Mouse (Mus musculus) myocyte (in vitro differentiated cells): ENCODE results near the gene Sema6c. TPM values are rescaled to one million over a fixed set of nuclear protein-coding genes. Genes with fewer than 3 reads are reported as not detected.
"Not testable (repeated sequence)": the region's sequence is repeated elsewhere in the genome, so short reads cannot be mapped to it uniquely, and the experiment has no call there.

ENCODE experiments used
- H3K27me3 ChIP-seq: one replicate; pipeline ENCODE4 v1.6.1; 2011; ENCODE audit not compliant: control insufficient read depth, insufficient read depth, insufficient read length
- H3K36me3 ChIP-seq: one replicate; pipeline ENCODE4 v1.6.1; 2011; ENCODE audit not compliant: control insufficient read depth, insufficient read depth
- H3K4me2 ChIP-seq: one replicate; pipeline ENCODE4 v1.6.1; 2011; ENCODE audit warnings: low read depth, control low read depth
- H3K4me3 ChIP-seq: one replicate; pipeline ENCODE4 v1.5.1; 2011; ENCODE audit warnings: mild to moderate bottlenecking, control low read depth, moderate library complexity
- H3K79me2 ChIP-seq: one replicate; pipeline ENCODE4 v1.6.1; 2011; ENCODE audit not compliant: control insufficient read depth, insufficient read depth
- H3ac ChIP-seq: one replicate; pipeline ENCODE4 v1.6.1; 2011; ENCODE audit not compliant: control insufficient read depth, insufficient read length
- CEBPB ChIP-seq: IDR thresholded peaks from 2 replicates; pipeline ENCODE4 v1.6.1; 2011; ENCODE audit warnings: mild to moderate bottlenecking, moderate library complexity; ENCODE audit not compliant: poor library complexity, insufficient read depth, severe bottlenecking
- E2F4 ChIP-seq: IDR thresholded peaks from one replicate; pipeline ENCODE4 v1.6.1; 2011; ENCODE audit warnings: mild to moderate bottlenecking, control low read depth, moderate library complexity; ENCODE audit not compliant: insufficient read depth
- MAX ChIP-seq: IDR thresholded peaks from one replicate; pipeline ENCODE4 v1.6.1; 2011; ENCODE audit warnings: low read depth, mild to moderate bottlenecking, control low read depth
- MYOD1 ChIP-seq, 3 experiments: IDR thresholded peaks; one replicate each; pipeline ENCODE4 v1.6.1; 2011; ENCODE audit warnings: control low read depth in 2 of 3, low read depth in 2 of 3, mild to moderate bottlenecking in 2 of 3, moderate library complexity in 1 of 3; ENCODE audit not compliant: insufficient read length in 2 of 3, control insufficient read depth in 1 of 3
- MYOG ChIP-seq, 3 experiments: IDR thresholded peaks; one replicate each; pipeline ENCODE4 v1.6.1; 2011; ENCODE audit warnings: control low read depth in 2 of 3, low read depth in 2 of 3, mild to moderate bottlenecking in 2 of 3; ENCODE audit not compliant: insufficient read length in 2 of 3, control insufficient read depth in 1 of 3, insufficient read depth in 1 of 3
- POLR2A ChIP-seq: IDR thresholded peaks from one replicate; pipeline ENCODE4 v1.6.1; 2011; ENCODE audit warnings: low read depth, mild to moderate bottlenecking, control low read depth, moderate library complexity; ENCODE audit not compliant: insufficient read length
- POLR2AphosphoS2 ChIP-seq: IDR thresholded peaks from one replicate; pipeline ENCODE4 v1.6.1; 2011; ENCODE audit warnings: low read depth, control low read depth; ENCODE audit not compliant: insufficient read length
- REST ChIP-seq: IDR thresholded peaks from one replicate; pipeline ENCODE4 v1.6.1; 2011; ENCODE audit warnings: mild to moderate bottlenecking, control low read depth, moderate library complexity; ENCODE audit not compliant: insufficient read depth, insufficient read length
- SRF ChIP-seq: IDR thresholded peaks from one replicate; pipeline ENCODE4 v1.6.1; 2011; ENCODE audit warnings: low read depth; ENCODE audit not compliant: control insufficient read depth, insufficient read length
- TCF12 ChIP-seq: IDR thresholded peaks from one replicate; pipeline ENCODE4 v1.6.1; 2011; ENCODE audit warnings: mild to moderate bottlenecking, control low read depth; ENCODE audit not compliant: poor library complexity, insufficient read depth, severe bottlenecking
- TCF3 ChIP-seq: IDR thresholded peaks from one replicate; pipeline ENCODE4 v1.6.1; 2011; ENCODE audit warnings: low read depth, control low read depth; ENCODE audit not compliant: insufficient read length
- USF1 ChIP-seq: IDR thresholded peaks from one replicate; pipeline ENCODE4 v1.6.1; 2011; ENCODE audit warnings: low read depth, mild to moderate bottlenecking, control low read depth, moderate library complexity
- polyA plus RNA-seq: library from polyadenylated mRNA; unstranded; fragments of >200 nt; fragmentation: generic; extraction: Trizol; gene quantifications from one replicate; pipeline ENCODE4 v1.2.1, GENCODE M21; 2012; ENCODE audit warnings: missing spikeins

The Sema6c gene
- polyA plus RNA-seq, 1 experiment = 29.0 TPM

DNA sequence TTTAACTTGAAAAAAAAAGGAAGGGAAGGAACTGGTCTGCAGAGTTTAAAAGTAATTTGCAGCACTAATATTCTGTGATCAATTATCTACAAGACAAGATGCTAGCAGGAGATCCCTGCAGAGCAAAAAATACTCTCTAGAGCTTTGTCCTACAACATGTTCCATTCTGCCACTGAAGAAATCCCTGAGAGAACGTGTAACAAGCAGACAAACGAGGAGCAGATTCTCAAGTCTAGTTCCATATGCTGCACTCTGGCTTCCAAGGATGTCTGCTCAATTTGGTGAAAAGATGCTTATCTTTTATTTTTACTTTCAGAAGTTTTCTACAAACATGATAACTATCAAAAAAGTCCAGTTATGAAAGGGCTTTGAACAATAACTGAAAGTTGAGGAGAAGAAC is 40.3 kb downstream of the Sema6c start:
- no peaks in the 10 kb centered on the region for H3K27me3 ChIP-seq
- peaks cover 56% of the 10 kb centered on the region for H3K36me3 ChIP-seq
- H3ac ChIP-seq = no peak overlapping the region
- no peak overlapping the region for H3K4me2 ChIP-seq
- TF ChIP-seq REST (no peak), MYOG (IDR thresholded peaks at IDR 0.05; ENCODE audit: control insufficient read depth in 1 of 3, insufficient read depth in 1 of 3, insufficient read length in 2 of 3, low read depth in 2 of 3) (no peak), TCF3 (no peak), E2F4 (no peak), USF1 (no peak), MAX (no peak), POLR2AphosphoS2 (no peak), MYOD1 (IDR thresholded peaks at IDR 0.05; ENCODE audit: control insufficient read depth in 1 of 3, insufficient read length in 2 of 3, low read depth in 2 of 3) (no peak), POLR2A (no peak), TCF12 (no peak), SRF (no peak), CEBPB (no peak)
- H3K79me2 ChIP-seq = no peaks in the 10 kb centered on the region
- H3K4me3 ChIP-seq = no peak overlapping the region

DNA sequence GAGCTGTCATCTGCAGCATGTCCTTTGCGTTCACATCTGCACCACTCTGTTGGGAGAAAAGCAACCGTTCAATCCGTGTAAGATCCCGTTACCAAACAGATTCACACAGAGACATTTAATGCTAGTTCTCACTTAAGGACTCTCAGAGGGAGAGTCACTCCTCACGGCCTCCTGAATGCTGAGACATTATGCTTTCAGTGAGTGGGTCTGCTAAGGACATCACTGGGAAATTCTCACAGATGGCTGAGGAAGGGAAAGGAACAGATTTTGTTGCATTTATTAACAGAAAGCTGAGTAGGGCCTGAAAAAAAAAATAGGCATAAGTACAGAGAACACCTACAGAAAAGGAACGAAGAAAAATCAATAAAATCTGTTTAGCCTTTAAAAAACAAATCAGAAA is 43.6 kb downstream of the Sema6c start:
- H3ac ChIP-seq = no peak overlapping the region
- H3K4me2 ChIP-seq = no peak overlapping the region
- TF ChIP-seq TCF3 (no peak), POLR2A (no peak), E2F4 (no peak)
- peaks cover 44% of the 10 kb centered on the region for H3K36me3 ChIP-seq
- no peaks in the 10 kb centered on the region for H3K79me2 ChIP-seq
- no peaks in the 10 kb centered on the region for H3K27me3 ChIP-seq
- H3K4me3 ChIP-seq = no peak overlapping the region

DNA sequence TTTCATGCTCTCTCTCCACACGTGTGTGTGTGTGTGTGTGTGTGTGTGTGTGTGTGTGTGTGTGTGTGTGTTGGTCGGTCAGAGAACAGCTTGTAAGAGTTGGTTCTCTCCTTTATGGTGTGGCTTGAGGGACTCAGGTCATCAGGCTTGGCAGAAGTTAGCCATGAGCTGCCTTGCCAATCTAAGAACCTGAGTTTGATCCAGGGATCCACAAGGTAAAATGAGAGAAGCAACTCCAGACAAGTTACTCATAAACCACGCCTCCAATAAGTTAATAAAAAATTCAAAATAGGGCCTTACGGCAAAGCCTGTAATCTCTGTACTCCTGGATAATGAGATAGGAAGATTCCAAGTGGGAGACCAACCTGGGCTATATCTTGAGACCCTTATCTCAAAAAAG is 48.0 kb downstream of the Sema6c start:
- Histone ChIP-seq H3K27me3 (no peaks in the 10 kb centered on the region), H3K4me3 (no peak overlapping the region), H3K36me3 (peaks cover 14% of the 10 kb centered on the region), H3K79me2 (no peaks in the 10 kb centered on the region), H3K4me2 (no peak overlapping the region), H3ac (no peak overlapping the region)
- TF ChIP-seq E2F4 (no peak), MYOG (IDR thresholded peaks at IDR 0.05; ENCODE audit: control insufficient read depth in 1 of 3, insufficient read depth in 1 of 3, insufficient read length in 2 of 3, low read depth in 2 of 3) (no peak), POLR2AphosphoS2 (no peak), POLR2A (no peak), MYOD1 (IDR thresholded peaks at IDR 0.05; ENCODE audit: control insufficient read depth in 1 of 3, insufficient read length in 2 of 3, low read depth in 2 of 3) (no peak), TCF3 (no peak), TCF12 (no peak), REST (no peak), MAX (no peak), CEBPB (no peak), USF1 (no peak), SRF (no peak)

DNA sequence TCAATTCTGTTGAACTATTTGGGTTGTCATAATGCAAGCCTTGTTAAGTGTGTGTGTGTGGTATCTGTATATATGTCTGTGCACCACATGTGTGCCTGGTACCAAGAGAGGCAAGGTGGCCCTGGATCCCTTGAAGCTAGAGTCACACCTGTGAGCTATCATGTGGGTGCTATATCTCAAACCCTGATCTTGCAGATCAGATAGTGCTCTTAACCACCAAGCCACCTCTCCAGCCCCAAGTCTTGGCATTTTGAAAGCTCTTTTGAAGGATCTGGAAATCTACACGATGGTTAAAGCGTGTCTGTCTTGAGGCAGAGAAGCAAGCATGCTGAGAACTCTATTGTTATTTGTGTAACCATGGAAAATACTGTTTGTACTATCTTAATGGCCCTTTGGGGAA is 50.3 kb downstream of the Sema6c start:
- H3K4me2 ChIP-seq = no peak overlapping the region
- H3K36me3 ChIP-seq = peaks cover 17% of the 10 kb centered on the region
- no peaks in the 10 kb centered on the region for H3K27me3 ChIP-seq
- no peak for TF ChIP-seq CEBPB
- TF ChIP-seq POLR2AphosphoS2 = no peak
- TF ChIP-seq MYOD1 (IDR thresholded peaks at IDR 0.05; ENCODE audit: control insufficient read depth in 1 of 3, insufficient read length in 2 of 3, low read depth in 2 of 3) = no peak
- TF ChIP-seq REST = no peak
- no peak for TF ChIP-seq USF1
- no peak for TF ChIP-seq TCF3
- no peak for TF ChIP-seq SRF
- TF ChIP-seq TCF12 = no peak
- TF ChIP-seq E2F4 = no peak
- no peak for TF ChIP-seq MAX
- TF ChIP-seq MYOG (IDR thresholded peaks at IDR 0.05; ENCODE audit: control insufficient read depth in 1 of 3, insufficient read depth in 1 of 3, insufficient read length in 2 of 3, low read depth in 2 of 3) = no peak
- no peak for TF ChIP-seq POLR2A
- no peaks in the 10 kb centered on the region for H3K79me2 ChIP-seq
- no peak overlapping the region for H3K4me3 ChIP-seq
- no peak overlapping the region for H3ac ChIP-seq

DNA sequence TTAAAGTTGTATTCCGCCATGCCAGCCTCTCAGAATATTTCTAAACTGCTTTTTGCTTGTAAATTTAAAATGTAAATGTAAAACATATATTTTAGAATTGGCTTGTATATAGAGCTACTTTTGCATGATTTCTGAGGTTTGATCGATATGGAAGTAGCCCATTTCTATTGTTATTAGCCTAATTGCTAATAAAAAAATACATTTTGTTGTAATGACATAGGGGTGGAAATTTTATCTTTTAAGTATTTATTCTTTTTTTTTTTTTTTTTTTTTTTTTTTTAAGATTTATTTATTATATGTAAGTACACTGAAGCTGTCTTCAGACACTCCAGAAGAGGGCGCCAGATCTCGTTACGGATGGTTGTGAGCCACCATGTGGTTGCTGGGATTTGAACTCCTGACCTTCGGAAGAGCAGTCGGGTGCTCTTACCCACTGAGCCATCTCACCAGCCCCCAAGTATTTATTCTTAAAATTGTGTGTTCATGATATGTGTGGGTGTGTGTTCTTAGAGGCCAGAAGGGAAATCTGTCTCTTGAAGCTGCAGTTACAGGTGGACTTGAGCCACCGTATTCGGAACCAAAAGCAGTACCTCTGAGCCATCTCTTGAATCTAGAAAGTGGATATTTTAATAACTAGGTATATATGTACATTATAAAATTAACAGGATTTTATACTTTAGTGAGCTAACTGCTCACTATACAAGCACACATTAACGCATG is 52.8 kb downstream of the Sema6c start:
- not testable (repeated sequence) for H3K4me3 ChIP-seq, H3ac ChIP-seq, H3K27me3 ChIP-seq, H3K4me2 ChIP-seq
- Histone ChIP-seq H3K36me3 (peaks cover 13% of the 10 kb centered on the region), H3K79me2 (peaks cover 12% of the 10 kb centered on the region)
